Mouse (Mus musculus) splenic B cell, adult 2 months (primary cell): ENCODE measurements around the gene Scg5.

Experiments
- DNase-seq: peaks from one replicate; pipeline ENCODE4 v3.0.0-alpha.2; 2011; ENCODE audit warnings: low read depth, low spot score
- H3K27me3 ChIP-seq: 2 replicates; pipeline ENCODE4 v1.6.1; 2012; ENCODE audit warnings: mild to moderate bottlenecking, low read length, moderate library complexity, mixed read lengths; ENCODE audit not compliant: control insufficient read depth, poor library complexity, insufficient read depth, severe bottlenecking
- H3K36me3 ChIP-seq: 2 replicates; pipeline ENCODE4 v1.6.1; 2012; ENCODE audit warnings: mild to moderate bottlenecking, low read length, moderate library complexity, mixed read lengths; ENCODE audit not compliant: control insufficient read depth, poor library complexity, insufficient read depth, severe bottlenecking

Scg5 gene

DNA sequence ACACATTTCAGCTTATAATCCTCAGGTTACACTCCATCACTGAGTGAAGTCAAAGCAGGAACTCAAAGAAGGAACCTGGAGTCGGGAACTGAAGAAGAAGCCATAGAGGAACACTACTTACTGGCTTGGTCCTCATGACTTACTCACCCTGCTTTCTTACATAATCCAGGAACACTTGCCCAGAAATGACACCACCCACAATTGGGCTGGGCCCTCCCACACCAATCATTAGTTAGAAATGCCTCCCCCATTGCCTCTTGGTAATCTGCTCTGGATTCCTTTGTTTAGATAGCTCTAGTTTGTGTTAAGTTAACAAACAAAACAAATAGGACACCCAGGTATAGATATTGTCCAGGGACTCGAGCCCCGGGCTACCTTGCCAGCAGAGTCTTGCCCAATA lies 100.3 kb downstream of the Scg5 start:
- no peak for DNase-seq
- H3K27me3 ChIP-seq, result no peaks in the 10 kb centered on the region
- H3K36me3 ChIP-seq, result no peaks in the 10 kb centered on the region
